Mouse (Mus musculus) heart, adult 8-10 months (tissue): Measurements from ENCODE around the gene Cemip2. TPM values are rescaled to one million over a fixed set of nuclear protein-coding genes. Genes with fewer than 3 reads are reported as not detected.
"Not testable (repeated sequence)": the region's sequence is repeated elsewhere in the genome, so short reads cannot be mapped to it uniquely, and the experiment has no call there.

ENCODE experiments used
- DNase-seq: peaks from one replicate; pipeline ENCODE4 v3.0.0; 2022; ENCODE audit warnings: low spot score
- total RNA-seq, 4 experiments: library from RNA; stranded (reverse); gene quantifications; 2 replicates each; pipeline ENCODE4 v1.2.4; 2022

Gene Cemip2
- total RNA-seq, 4 experiments from 2014 or later, result 10.2 to 11.5 (median 10.8) TPM

DNA sequence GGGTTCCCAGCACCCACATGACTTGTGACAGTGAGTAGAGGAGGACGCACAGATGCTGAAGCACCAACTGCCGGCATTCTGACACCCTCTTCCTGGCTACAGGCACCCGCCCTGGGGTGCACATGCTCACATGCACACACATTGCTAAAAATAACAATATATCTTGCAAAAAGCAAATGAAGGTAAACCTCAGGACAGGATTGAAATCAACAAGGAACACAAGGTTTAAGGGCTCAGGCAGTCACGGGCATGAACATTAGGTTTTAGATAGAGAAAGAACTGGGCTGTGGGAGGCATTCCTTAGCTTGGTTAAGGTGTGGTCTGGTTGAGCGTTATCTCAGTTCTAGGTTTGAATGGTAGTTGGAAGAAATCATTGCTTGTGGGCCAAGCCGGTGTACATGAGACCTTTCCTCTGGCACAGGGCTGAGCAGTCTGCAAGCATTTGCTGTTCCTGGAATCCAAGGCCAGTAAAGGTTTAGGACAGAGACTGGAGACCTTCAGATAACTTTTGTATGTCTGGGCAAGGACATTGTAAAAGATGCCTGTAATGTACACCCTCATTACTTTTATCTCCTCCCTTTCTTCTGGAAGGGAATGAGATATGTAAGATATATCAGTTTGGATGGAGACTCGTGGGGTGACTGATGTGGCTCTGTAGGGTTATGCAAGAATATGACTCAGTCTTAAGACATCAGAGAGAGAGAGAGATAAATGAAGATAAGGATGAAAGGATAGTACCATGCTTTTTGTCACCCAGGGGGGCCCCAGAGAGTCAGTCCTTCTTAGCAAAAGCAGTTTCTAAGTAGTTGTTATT is 87.3 kb downstream of the Cemip2 start:
- no peak for DNase-seq

DNA sequence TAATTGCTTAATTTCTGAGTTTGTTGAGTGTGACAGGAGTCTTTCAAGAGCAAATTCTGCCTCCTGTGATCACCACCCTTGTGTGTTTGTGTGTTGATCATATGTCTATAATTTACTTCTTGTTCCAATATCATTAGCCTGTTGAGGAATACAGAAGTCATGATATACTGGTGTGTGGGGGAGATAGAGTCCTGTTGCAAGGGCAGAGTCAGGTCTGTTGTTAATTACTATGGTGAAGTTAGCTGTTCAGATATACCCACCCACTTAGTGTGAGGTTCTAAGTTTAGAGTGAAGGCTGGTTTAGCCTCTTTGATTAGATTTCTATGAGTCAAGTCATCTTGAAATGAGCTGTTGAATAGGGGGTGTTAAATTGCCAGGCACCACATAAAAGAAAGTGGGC is 88.0 kb downstream of the Cemip2 start:
- DNase-seq, result no peak

DNA sequence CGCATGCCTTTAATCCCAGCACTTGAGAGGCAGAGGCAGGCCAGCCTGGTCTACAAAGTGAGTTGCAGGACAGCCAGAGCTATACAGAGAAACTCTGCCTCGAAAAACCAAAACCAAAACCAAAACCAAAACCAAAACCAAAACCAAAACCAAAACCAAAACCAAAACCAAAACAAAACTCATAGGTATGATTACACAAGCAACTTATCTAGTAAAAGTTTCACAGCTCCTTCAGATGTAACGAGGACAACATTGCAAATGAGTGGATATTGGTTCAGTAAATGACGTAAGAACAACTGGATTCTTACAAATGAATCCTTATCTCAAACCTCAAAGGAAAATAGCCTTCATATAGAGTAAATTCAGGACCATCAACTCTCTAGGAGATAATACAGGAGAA is 88.6 kb downstream of the Cemip2 start:
- DNase-seq, result not testable (repeated sequence)

DNA sequence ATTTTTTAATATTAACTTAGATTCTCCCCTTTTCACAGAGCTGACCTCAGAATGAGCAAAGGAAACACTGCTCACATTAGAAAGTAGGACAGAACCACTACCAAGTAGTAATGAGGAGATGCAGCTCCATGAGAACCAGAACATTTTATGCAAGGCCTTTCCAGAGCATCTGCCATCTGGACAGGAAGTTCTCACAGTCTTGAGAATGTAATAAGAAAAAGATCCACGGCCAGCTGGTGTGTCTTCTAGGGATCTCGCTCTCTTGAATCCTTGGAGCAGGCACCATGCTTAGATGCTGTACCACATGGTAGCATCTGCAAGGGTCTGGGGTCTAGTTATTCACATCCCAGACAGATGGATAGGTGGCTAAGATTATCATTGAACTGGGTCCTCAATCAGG is 90.3 kb downstream of the Cemip2 start:
- no peak for DNase-seq

DNA sequence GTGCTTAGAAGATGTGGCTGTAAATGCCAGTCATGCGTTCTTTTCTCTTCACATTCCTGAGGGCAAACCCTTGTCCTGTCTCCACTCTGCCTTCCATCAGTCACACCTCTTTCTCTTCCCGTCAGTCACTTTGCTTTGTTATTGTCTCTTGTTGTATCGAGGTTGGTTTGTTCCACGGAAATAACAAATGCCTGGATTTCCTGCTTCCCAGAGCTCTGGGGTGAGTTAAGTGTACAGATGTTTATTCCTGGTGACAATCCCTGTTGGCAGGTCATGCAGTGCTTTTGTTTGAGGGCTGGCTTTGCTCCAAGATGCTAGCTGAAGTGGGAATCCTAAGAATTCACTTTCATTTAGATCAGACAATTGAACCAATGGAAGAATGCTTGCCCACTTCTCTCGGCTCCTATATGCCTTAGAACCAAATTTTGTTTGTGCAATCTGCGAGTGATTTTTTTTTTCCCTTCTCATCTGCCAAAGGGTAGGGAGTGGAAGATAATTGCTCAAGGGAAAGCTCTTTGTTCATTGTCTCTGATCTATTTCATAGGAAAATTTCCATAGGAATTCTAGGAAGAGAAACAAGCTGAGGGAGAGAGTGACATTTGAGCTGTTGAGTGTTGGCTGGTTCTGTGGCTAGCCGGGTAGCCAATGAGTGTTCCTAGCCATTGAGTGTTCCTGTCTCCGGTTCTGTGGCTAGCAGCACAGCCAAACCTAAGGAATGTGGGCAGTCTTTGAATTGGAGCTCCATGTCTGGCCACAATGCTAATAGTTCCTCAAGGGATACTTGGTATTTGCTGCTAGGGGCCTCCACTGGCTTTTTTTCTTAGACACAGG is 104.2 kb downstream of the Cemip2 start:
- DNase-seq, result peak; percentile 83

DNA sequence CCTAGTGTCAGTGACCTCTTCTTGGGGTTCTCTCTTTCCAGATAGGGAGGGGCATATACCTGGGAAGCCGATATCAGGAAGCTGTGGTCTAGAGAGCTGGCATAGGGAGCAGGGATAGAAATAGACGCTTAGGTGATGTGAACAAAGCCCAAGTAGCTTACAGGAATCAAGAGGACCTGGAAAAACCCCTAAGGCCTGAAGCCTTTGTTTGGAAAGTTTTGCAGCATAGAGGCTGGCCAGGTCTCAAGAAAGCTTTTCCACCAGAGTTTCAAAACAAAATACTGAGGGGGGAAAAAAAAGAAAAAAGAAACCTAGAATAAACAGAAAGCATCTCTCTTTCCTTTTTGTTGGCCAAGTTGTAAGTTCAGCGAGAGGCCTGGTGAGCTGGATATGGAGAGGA is 104.9 kb downstream of the Cemip2 start:
- DNase-seq, result no peak

DNA sequence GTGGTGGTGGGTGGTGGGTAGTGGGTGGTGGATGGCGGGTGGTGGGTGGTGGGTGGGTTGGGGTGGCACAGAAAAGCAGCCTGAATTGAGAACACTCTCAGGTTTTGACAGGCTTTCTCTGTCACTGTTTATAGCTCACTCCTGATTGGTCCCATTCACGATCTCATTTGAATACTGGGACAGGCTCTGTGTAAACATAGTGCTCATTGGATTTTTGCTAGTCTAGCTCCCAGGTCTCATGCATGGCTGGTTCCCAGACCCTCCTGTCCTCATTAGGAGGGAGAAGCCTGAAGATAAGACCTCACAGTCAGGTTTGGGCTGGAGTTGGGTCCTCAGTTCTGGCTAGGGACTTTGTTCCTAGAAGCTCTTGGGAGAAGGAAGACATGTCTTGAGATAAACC is 105.8 kb downstream of the Cemip2 start:
- DNase-seq, result no peak

DNA sequence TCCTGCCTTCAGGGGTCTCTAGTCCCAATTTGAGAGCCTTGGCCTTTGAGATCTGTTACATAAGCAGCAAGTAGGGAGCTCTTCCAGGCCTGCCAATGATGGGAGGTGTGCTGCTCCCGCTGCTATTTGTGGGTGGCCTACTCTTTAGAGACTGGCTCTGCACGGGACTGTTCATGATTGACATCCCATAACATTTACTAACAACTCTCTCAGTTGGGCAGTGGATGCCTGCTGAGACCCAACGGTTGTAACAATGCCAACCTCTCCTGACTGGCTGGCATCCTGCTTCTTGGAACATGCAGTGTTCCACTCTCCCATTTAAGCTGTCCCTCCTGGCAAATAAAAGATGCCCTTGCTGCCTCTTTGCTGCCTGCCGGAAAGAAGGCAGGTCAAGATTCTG is 106.2 kb downstream of the Cemip2 start:
- no peak for DNase-seq

DNA sequence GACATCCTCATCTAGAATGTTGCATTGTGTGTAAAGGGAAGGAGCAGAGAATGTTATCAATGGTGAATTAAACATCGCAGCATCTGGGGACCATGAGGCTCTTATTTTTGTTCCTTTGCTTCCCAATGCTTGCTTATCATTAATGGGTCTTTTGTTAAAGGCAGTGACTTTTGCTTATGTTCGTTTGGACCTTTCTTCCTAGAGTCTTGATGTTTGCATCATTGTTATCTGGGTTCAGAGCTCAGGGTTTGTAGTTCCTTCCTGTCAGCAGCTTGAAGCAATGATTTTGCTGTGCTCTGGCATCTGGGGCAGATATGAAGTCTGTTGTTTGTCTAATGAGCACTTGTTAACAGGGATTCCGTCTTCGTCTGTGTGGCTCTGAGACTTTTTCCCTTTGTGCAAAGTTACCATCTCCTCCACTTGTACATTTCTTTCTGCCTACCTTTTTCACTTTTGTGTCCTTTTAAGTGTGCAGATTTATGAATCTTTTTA is 108.1 kb downstream of the Cemip2 start:
- DNase-seq, result no peak

DNA sequence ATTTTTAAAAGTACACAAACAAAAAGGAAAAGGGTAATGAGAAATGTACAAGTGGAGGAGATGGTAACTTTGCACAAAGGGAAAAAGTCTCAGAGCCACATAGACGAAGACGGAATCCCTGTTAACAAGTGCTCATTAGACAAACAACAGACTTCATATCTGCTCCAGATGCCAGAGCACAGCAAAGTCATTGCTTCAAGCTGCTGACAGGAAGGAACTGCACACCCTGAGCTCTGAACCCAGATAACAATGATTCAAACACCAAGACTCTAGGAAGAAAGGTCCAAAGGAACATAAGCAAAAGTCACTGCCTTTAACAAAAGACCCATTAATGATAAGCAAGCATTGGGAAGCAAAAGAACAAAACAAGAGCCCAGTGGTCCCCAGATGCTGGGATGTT is 112.6 kb downstream of the Cemip2 start:
- no peak for DNase-seq

DNA sequence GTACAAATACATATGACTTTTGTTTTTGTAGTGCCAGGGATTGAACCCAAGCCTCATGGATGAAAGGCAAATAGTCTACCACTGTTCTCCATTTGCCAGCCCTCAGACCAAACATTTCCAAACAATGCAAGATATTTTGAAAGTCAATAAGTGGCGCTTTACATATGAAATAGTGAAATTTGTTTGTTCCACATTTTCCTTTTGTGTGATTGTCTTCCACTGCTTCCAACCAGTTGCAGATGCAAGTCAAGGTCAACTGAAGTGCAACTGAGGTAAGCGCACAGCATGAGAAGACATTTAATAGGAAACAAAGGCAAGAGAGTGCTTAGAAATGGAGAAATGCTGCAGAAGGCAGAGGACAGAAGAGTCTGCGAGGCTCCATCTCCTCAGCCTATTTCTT is 116.7 kb downstream of the Cemip2 start:
- DNase-seq, result no peak

DNA sequence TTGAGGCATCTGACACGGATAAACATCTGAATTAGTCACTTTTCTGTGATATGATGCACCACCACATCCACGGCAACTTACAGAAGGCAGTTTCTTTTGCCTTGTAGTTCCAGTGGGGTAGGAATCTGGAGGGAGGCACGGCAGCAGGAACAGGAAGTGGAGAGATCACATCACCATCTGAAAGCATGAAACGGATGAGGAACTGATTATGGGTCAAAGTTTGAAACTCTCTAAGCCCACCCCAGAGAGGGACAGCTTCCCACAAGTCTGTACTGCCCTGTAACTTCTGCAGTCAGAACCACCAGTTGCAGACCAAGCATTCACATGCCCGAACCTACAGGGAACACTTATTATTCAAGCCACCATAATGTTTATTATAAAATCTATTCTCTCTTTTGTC is 117.4 kb downstream of the Cemip2 start:
- no peak for DNase-seq

DNA sequence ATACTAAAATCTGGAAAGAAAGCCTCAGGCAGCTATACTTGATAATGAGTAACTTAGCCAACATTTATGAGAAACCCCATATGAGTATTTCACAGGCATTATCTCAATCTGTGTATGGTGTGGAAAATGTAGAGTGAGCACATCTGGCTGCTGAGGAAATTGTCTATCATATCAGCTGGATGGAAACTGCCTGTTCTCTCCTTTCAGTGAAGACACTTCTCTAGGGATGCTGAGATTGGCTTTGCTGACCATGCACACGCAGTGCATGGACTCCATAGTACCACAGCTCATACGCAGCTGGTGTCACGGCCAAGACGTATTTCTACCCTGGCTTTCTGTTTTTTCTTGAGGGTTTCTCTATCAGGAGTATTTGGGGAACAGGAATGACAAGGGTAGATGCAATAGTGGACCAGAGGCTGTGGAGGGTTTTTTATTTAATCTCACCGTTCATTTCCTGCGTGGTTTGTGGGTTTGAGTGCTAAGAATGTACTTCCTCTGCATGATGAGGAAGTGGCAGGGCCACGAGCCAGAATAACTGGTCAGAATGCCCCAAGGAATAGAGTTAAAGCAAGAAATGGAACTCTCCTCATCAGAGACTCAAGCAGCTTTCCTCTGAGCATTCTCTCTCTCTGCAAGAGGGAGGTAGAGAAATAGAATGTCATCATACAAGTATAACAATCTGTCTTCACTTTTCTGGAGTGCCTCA is 119.1 kb downstream of the Cemip2 start:
- DNase-seq, result peak; percentile 75

DNA sequence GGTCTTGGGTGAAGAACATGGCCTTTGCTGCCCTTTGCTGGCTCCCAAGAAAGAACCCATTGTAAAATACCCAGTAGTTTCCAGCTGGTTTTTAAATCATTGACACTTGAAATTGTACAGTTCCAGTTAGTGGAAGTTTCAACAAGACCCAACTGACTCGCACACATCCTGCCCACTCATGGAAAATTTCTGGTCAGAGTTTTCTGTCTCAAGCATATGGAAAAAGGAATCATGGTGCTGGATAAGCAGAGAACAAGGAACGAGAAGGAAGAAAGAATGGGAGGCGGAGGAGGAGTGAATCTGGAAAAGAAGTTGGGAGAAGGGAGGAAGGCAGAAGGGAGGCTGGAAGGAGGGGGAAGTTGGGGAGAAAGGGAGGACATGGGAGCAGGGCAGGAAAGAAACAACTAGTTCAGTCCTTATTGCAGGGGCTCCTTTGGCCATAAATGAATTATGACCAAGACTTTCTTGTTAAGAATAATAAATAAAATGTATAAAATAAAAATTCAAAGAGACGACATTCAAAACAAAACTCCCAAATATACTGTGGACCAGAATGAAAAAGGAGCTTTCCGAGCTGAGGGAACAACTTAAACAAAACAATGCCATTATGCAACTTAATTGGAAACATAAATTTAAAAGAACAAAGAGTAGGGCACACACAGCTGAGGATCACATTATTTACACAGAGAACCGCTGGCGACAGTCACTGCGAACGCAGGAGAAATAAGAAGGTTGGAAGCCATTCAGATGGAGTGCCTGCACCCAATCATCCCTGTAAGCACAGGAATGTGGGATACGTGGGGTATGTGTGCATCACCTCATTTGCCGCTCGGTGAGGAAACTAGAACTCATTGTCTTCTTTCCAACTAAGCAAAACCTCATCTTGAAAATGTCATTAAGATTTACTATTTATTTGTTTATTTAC is 120.1 kb downstream of the Cemip2 start:
- DNase-seq, result no peak

Other genes with a start within 250 kb of the Cemip2 start
- gene 1110059E24Rik, start 125.4 kb upstream of the Cemip2 start, total RNA-seq, result 10 to 100 TPM; 12.5 to 14.2 (median 13.2) TPM
- 10 to 100 TPM in 3 of 4 experiments, 1 to 10 TPM in 1; 9.4 to 11.2 (median 11.0) TPM for gene Abhd17b, start 125.2 kb upstream of the Cemip2 start, total RNA-seq